8 mouse cellular contexts compared by ENCODE assay signal in genomic region chr11:35838345-35839338, GRCm38 (mm10). TPM values are rescaled to one million over a fixed set of nuclear protein-coding genes. Genes with fewer than 3 reads are reported as not detected.
DNase-seq lines count a peak whose midpoint lies in the region; ATAC-seq lines count a peak whose summit lies in the region.

No protein-coding gene starts in this region.

- peak overlapping the region; percentile 84 for H3K27ac ChIP-seq in forebrain, embryonic 10.5 days
- H3K27ac ChIP-seq in heart, embryonic 16.5 days (ENCODE audit: low read length) = peak overlapping the region; percentile 3; the same call in 1 of the 2 replicates
- no peak overlapping the region for H3K27ac ChIP-seq in liver, embryonic 13.5 days
- no peak overlapping the region for H3K27ac ChIP-seq in stomach, embryonic 14.5 days (ENCODE audit: low read length)

- no peaks in the 10 kb centered on the region for H3K27me3 ChIP-seq in forebrain, embryonic 10.5 days (ENCODE audit: poor library complexity, severe bottlenecking)
- H3K27me3 ChIP-seq in heart, embryonic 16.5 days (ENCODE audit: control insufficient read depth, insufficient read depth, low read length) = no peaks in the 10 kb centered on the region
- H3K27me3 ChIP-seq in liver, embryonic 13.5 days = no peaks in the 10 kb centered on the region
- H3K27me3 ChIP-seq in stomach, embryonic 14.5 days (ENCODE audit: control insufficient read depth, insufficient read depth, low read length) = no peaks in the 10 kb centered on the region

- H3K9ac ChIP-seq in heart, embryonic 16.5 days (ENCODE audit: low read length) = peak overlapping the region; percentile 69
- H3K9ac ChIP-seq in liver, embryonic 13.5 days = peak overlapping the region; percentile 59; the same call in 1 of the 2 replicates
- peak overlapping the region; percentile 30; the same call in 1 of the 2 replicates for H3K9ac ChIP-seq in stomach, embryonic 14.5 days (replicated peaks; ENCODE audit: low read depth, low read length)

- 34% methylated on average over 28 of the region's 28 CpGs for WGBS in forebrain, embryonic 10.5 days
- 26% methylated on average over 28 of the region's 28 CpGs for WGBS in heart, embryonic 16.5 days
- WGBS in liver, embryonic 13.5 days (ENCODE audit: insufficient replicate concordance) = 23% methylated on average over 28 of the region's 28 CpGs
- WGBS in stomach, embryonic 14.5 days = 22% methylated on average over 28 of the region's 28 CpGs

- H3K9me3 ChIP-seq in forebrain, embryonic 10.5 days = no peaks in the 10 kb centered on the region
- H3K9me3 ChIP-seq in heart, embryonic 16.5 days (replicated peaks; ENCODE audit: control insufficient read depth, low read length) = no peaks in the 10 kb centered on the region
- no peaks in the 10 kb centered on the region for H3K9me3 ChIP-seq in liver, embryonic 13.5 days (replicated peaks)
- H3K9me3 ChIP-seq in stomach, embryonic 14.5 days (ENCODE audit: control insufficient read depth, low read depth, low read length) = no peaks in the 10 kb centered on the region

- ATAC-seq in CD4-positive, CD25-positive, alpha-beta regulatory T cell, adult 4 months = peak; percentile 31
- peak; percentile 88 for ATAC-seq in heart, embryonic 16.5 days (replicated peaks; ENCODE audit: extremely low read depth, insufficient read depth, low FRiP score)
- peak; percentile 81 for ATAC-seq in liver, embryonic 13.5 days (ENCODE audit: low read depth)
- ATAC-seq in stomach, embryonic 14.5 days (ENCODE audit: insufficient number of reproducible peaks, insufficient read depth, low FRiP score, low read depth) = peak; percentile 90

- peaks cover 11% of the 10 kb centered on the region for H3K4me1 ChIP-seq in forebrain, embryonic 10.5 days
- peaks cover 6% of the 10 kb centered on the region for H3K4me1 ChIP-seq in heart, embryonic 16.5 days (ENCODE audit: control insufficient read depth, insufficient read depth, low read length)
- H3K4me1 ChIP-seq in liver, embryonic 13.5 days (replicated peaks) = peaks cover 29% of the 10 kb centered on the region
- H3K4me1 ChIP-seq in stomach, embryonic 14.5 days (ENCODE audit: control insufficient read depth, insufficient read depth, low read length) = no peaks in the 10 kb centered on the region

- H3K4me2 ChIP-seq in heart, embryonic 16.5 days (ENCODE audit: low read depth, low read length) = peak overlapping the region; percentile 84
- peak overlapping the region; percentile 74 for H3K4me2 ChIP-seq in liver, embryonic 13.5 days
- H3K4me2 ChIP-seq in stomach, embryonic 14.5 days (replicated peaks; ENCODE audit: low read depth, low read length) = peak overlapping the region; percentile 57

- DNase-seq in c-Kit-positive CD71-negative TER-119-negative erythroid progenitor cells, embryonic 14.5 days (ENCODE audit: low read depth) = peak; percentile 77
- peak; percentile 94 for DNase-seq in forebrain, embryonic 10.5 days (ENCODE audit: extremely low spot score, low spot score)
- DNase-seq in kidney, postnatal 25 days = peak; percentile 92 to 93
- DNase-seq in liver, embryonic 13.5 days = peak; percentile 90
- peak; percentile 95 to 97 for DNase-seq in natural killer cell, adult 2 months (ENCODE audit: low spot score in 2 of 2)

- H3K4me3 ChIP-seq in forebrain, embryonic 10.5 days = peak overlapping the region; percentile 47
- H3K4me3 ChIP-seq in heart, embryonic 16.5 days (ENCODE audit: low read length) = peak overlapping the region; percentile 49
- peak overlapping the region; percentile 48 for H3K4me3 ChIP-seq in liver, embryonic 13.5 days (replicated peaks)
- peak overlapping the region; percentile 28 for H3K4me3 ChIP-seq in stomach, embryonic 14.5 days (ENCODE audit: low read depth, low read length)

- H3K36me3 ChIP-seq in forebrain, embryonic 10.5 days (replicated peaks) = peaks cover 42% of the 10 kb centered on the region
- no peaks in the 10 kb centered on the region for H3K36me3 ChIP-seq in heart, embryonic 16.5 days (ENCODE audit: control insufficient read depth, insufficient read depth)
- no peaks in the 10 kb centered on the region for H3K36me3 ChIP-seq in liver, embryonic 13.5 days
- peaks cover 3% of the 10 kb centered on the region; the same call in 1 of the 2 replicates for H3K36me3 ChIP-seq in stomach, embryonic 14.5 days (ENCODE audit: control insufficient read depth, insufficient read depth, low read length)

RNA-seq across cellular contexts. Expression of gene Rars, which starts 4.3 kb away (rescaled TPM):
- 10 to 100 TPM; 68.2 to 75.9 TPM for polyA plus RNA-seq in CD4-positive, CD25-positive, alpha-beta regulatory T cell, adult 4 months (2017; shearing (Covaris generic))
- polyA plus RNA-seq in forebrain, embryonic 10.5 days (2016; fragmentation: Nextera tagmentation; extraction: Ambion mirVana) = 118 and 123 TPM in 2 replicates
- 59.1 and 64.5 TPM in 2 replicates for polyA plus RNA-seq in heart, embryonic 16.5 days (2015; fragmentation: Nextera tagmentation; extraction: Ambion mirVana)
- polyA plus RNA-seq in liver, embryonic 13.5 days (2015; fragmentation: Nextera tagmentation; extraction: Ambion mirVana) = 69.3 and 82.9 TPM in 2 replicates
- 79.2 and 84.8 TPM in 2 replicates for polyA plus RNA-seq in stomach, embryonic 14.5 days (2014; fragmentation: Nextera tagmentation; extraction: Ambion mirVana)

RNA-seq across cellular contexts. Expression of gene Fbll1, which starts 40.0 kb away (rescaled TPM):
- not detected for polyA plus RNA-seq in CD4-positive, CD25-positive, alpha-beta regulatory T cell, adult 4 months (2017; shearing (Covaris generic))
- 0.12 and 0.14 TPM in 2 replicates for polyA plus RNA-seq in forebrain, embryonic 10.5 days (2016; fragmentation: Nextera tagmentation; extraction: Ambion mirVana)
- not detected in 2 replicates for polyA plus RNA-seq in heart, embryonic 16.5 days (2015; fragmentation: Nextera tagmentation; extraction: Ambion mirVana)
- not detected in 2 replicates for polyA plus RNA-seq in liver, embryonic 13.5 days (2015; fragmentation: Nextera tagmentation; extraction: Ambion mirVana)
- polyA plus RNA-seq in stomach, embryonic 14.5 days (2014; fragmentation: Nextera tagmentation; extraction: Ambion mirVana) = 0.22 and 0.62 TPM in 2 replicates

Comparison
In these comparisons a context has a peak if more than half of its experiments do, and no peak if none do; other contexts are left out.
1. ATAC-seq: peak in every context shown above with its lines; median percentile 90 in stomach, embryonic 14.5 days; 88 in heart, embryonic 16.5 days; 81 in liver, embryonic 13.5 days; 31 in CD4-positive, CD25-positive, alpha-beta regulatory T cell, adult 4 months.
2. H3K27ac ChIP-seq: peak in forebrain, embryonic 10.5 days (single experiment) and heart, embryonic 16.5 days (single experiment); none in liver, embryonic 13.5 days (single experiment) and stomach, embryonic 14.5 days (single experiment).
3. Peak in every context shown above with its lines, with median percentiles within 50 percentile points of each other: DNase-seq, H3K4me3 ChIP-seq, H3K4me2 ChIP-seq and H3K9ac ChIP-seq.